Mouse (Mus musculus) C2C12 (cell line): ENCODE data around the gene Btg1-ps1. TPM values are rescaled to one million over a fixed set of nuclear protein-coding genes. Genes with fewer than 3 reads are reported as not detected.
"Not testable (repeated sequence)": the region's sequence is repeated elsewhere in the genome, so short reads cannot be mapped to it uniquely, and the experiment has no call there.

Experiments used
- H3K27me3 ChIP-seq: one replicate; pipeline ENCODE4 v1.6.1; 2011; ENCODE audit not compliant: control insufficient read depth, insufficient read depth, insufficient read length
- H3K36me3 ChIP-seq: one replicate; pipeline ENCODE4 v1.6.1; 2011; ENCODE audit not compliant: control insufficient read depth, insufficient read depth
- H3K4me3 ChIP-seq: one replicate; pipeline ENCODE4 v1.5.1; 2011; ENCODE audit warnings: mild to moderate bottlenecking, control low read depth; ENCODE audit not compliant: poor library complexity, insufficient read depth, severe bottlenecking
- H3K79me2 ChIP-seq: one replicate; pipeline ENCODE4 v1.6.1; 2011; ENCODE audit not compliant: control insufficient read depth, insufficient read depth
- H3K79me3 ChIP-seq: one replicate; pipeline ENCODE4 v1.6.1; 2011; ENCODE audit warnings: low read depth, control low read depth
- H3ac ChIP-seq: one replicate; pipeline ENCODE3; 2011; ENCODE audit warnings: low read depth; ENCODE audit not compliant: control insufficient read depth, insufficient read length
- CEBPB ChIP-seq: IDR thresholded peaks from one replicate; pipeline ENCODE4 v1.6.1; 2011; ENCODE audit warnings: low read depth, mild to moderate bottlenecking, control low read depth, moderate library complexity
- CTCF ChIP-seq: IDR thresholded peaks from one replicate; pipeline ENCODE4 v1.5.1; 2011; ENCODE audit not compliant: control insufficient read depth, insufficient read depth, insufficient read length
- FOSL1 ChIP-seq: IDR thresholded peaks from one replicate; pipeline ENCODE4 v1.8.0; 2011; ENCODE audit warnings: mild to moderate bottlenecking, low read length; ENCODE audit not compliant: poor library complexity, insufficient read depth, severe bottlenecking
- MAX ChIP-seq: IDR thresholded peaks from one replicate; pipeline ENCODE4 v1.6.1; 2011; ENCODE audit warnings: mild to moderate bottlenecking, control low read depth
- MYOD1 ChIP-seq: IDR thresholded peaks from one replicate; pipeline ENCODE4 v1.6.1; 2011; ENCODE audit warnings: low read depth; ENCODE audit not compliant: control insufficient read depth, insufficient read length
- MYOG ChIP-seq: IDR thresholded peaks from one replicate; pipeline ENCODE4 v1.6.1; 2011; ENCODE audit not compliant: control insufficient read depth, insufficient read length; ENCODE audit errors: extremely low read depth
- USF1 ChIP-seq: IDR thresholded peaks from one replicate; pipeline ENCODE4 v1.6.1; 2011; ENCODE audit warnings: low read depth, mild to moderate bottlenecking, control low read depth, moderate library complexity
- long read RNA-seq, 2 experiments: library from polyadenylated mRNA; unstranded; transcript quantifications; one replicate each; pipeline ENCODE4 v2.0.0; 2019 to 2020
- polyA plus RNA-seq: library from polyadenylated mRNA; unstranded; fragments of >200 nt; fragmentation: generic; extraction: Trizol; gene quantifications from one replicate; pipeline ENCODE4 v1.2.1, GENCODE M21; 2012; ENCODE audit warnings: missing spikeins

Gene Btg1-ps1
- polyA plus RNA-seq = not detected
- long read RNA-seq, experiment 1 = 0 reads
- long read RNA-seq, experiment 2 = 0 reads

GRCm38 (mm10) chrX:38018597-38018996 lies at the start of gene Btg1-ps1:
TSS of gene Btg1-ps1 (minus strand) at chrX:38018815.
- not testable (repeated sequence) for H3K79me3 ChIP-seq, H3K36me3 ChIP-seq, H3ac ChIP-seq, H3K4me3 ChIP-seq, H3K27me3 ChIP-seq, H3K79me2 ChIP-seq

DNA sequence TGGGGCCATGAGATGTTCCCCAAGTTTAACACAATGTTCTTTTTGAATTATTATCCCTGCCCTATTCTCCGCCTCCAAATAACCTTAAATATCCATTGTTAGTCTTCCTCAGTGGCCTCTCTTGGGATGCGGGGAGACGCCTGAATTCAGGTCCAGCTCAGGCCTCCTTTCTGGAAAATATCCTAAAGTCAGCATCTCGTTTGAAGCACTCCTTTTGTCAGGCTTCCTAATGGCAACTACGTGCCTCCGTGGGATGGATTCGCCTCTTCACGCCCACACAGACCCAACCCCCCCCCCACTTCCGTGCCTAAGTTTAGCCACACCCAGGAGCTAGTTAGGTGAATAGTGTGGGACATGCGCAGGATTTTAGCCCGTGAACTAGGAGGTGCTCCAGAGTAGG lies 47.6 kb upstream of the Btg1-ps1 start, which contains the start of gene Rhox10:
Gene Rhox10, plus strand, starts transcription at position 301 of the 400 bp plus-strand sequence.
- Histone ChIP-seq H3K36me3 (no peaks in the 10 kb centered on the region), H3K79me3 (no peaks in the 10 kb centered on the region), H3K79me2 (no peaks in the 10 kb centered on the region), H3K27me3 (no peaks in the 10 kb centered on the region), H3ac (no peak within 1 kb of the TSS), H3K4me3 (no peak within 1 kb of the TSS)
- TF ChIP-seq MYOG = no peak
- no peak for TF ChIP-seq CTCF
- TF ChIP-seq MYOD1 = no peak

GRCm38 (mm10) chrX:38061544-38061943 lies 42.9 kb upstream of the Btg1-ps1 start:
- H3K79me3 ChIP-seq = no peaks in the 10 kb centered on the region
- no peak for TF ChIP-seq CEBPB
- no peak for TF ChIP-seq USF1
- TF ChIP-seq MYOG = no peak
- no peak for TF ChIP-seq FOSL1
- TF ChIP-seq MAX = no peak
- TF ChIP-seq MYOD1 = no peak
- no peak for TF ChIP-seq CTCF
- H3K27me3 ChIP-seq = no peaks in the 10 kb centered on the region
- no peaks in the 10 kb centered on the region for H3K36me3 ChIP-seq
- H3K79me2 ChIP-seq = no peaks in the 10 kb centered on the region
- H3ac ChIP-seq = no peak overlapping the region
- no peak overlapping the region for H3K4me3 ChIP-seq

GRCm38 (mm10) chrX:38043014-38043413 lies 24.4 kb upstream of the Btg1-ps1 start, which contains the start of gene Btg1-ps2:
TSS of gene Btg1-ps2 (minus strand) at chrX:38043114.
- H3K79me2 ChIP-seq, H3K27me3 ChIP-seq, H3K79me3 ChIP-seq, H3K4me3 ChIP-seq, H3ac ChIP-seq, H3K36me3 ChIP-seq: not testable (repeated sequence)

GRCm38 (mm10) chrX:38039666-38040065 lies 21.1 kb upstream of the Btg1-ps1 start:
- TF ChIP-seq MYOD1 (no peak), CTCF (no peak), CEBPB (no peak), USF1 (no peak), MAX (no peak), MYOG (no peak), FOSL1 (no peak)
- no peak overlapping the region for H3ac ChIP-seq
- H3K36me3 ChIP-seq = no peaks in the 10 kb centered on the region
- no peaks in the 10 kb centered on the region for H3K79me2 ChIP-seq
- H3K79me3 ChIP-seq = no peaks in the 10 kb centered on the region
- no peaks in the 10 kb centered on the region for H3K27me3 ChIP-seq
- H3K4me3 ChIP-seq = no peak overlapping the region

- no peaks in the 10 kb centered on the region for H3K79me2 ChIP-seq
- H3K79me3 ChIP-seq = no peaks in the 10 kb centered on the region
- TF ChIP-seq MAX = no peak
- TF ChIP-seq MYOG = no peak
- no peak for TF ChIP-seq FOSL1
- no peak for TF ChIP-seq CTCF
- TF ChIP-seq MYOD1 = no peak
- TF ChIP-seq CEBPB = no peak
- no peak for TF ChIP-seq USF1
- H3K27me3 ChIP-seq = no peaks in the 10 kb centered on the region
- H3K36me3 ChIP-seq = no peaks in the 10 kb centered on the region
- no peak overlapping the region for H3K4me3 ChIP-seq
- no peak overlapping the region for H3ac ChIP-seq
Measured at GRCm38 (mm10) chrX:38033841-38034240, 15.2 kb upstream of the Btg1-ps1 start.
